Mouse (Mus musculus) midbrain, embryonic 14.5 days (tissue): ENCODE results near the gene Rwdd4a. TPM values are rescaled to one million over a fixed set of nuclear protein-coding genes. Genes with fewer than 3 reads are reported as not detected.

ENCODE experiments used
- microRNA-seq: library from miRNA; unstranded; fragments of <30 nt; microRNA quantifications from one replicate; pipeline ENCODE4, GENCODE M21; 2016
- polyA plus RNA-seq: library from polyadenylated mRNA; unstranded; fragments of >200 nt; fragmentation: Nextera tagmentation; extraction: Ambion mirVana; gene quantifications from 2 replicates; pipeline ENCODE4 v1.2.1, GENCODE M21; 2014

Gene Rwdd4a
- polyA plus RNA-seq, 1 experiment from 2014 or later = 44.2 TPM

Small RNA genes lying within 50 kb of the gene (microRNA-seq; reads per million reads assigned to microRNA genes)
- not detected for gene Gm27409

Other genes with a start within 250 kb of the Rwdd4a start
- 53.2 and 53.9 TPM in 2 replicates for gene Stox2, start 87.3 kb upstream of the Rwdd4a start, polyA plus RNA-seq
- 32.0 and 50.9 TPM in 2 replicates for gene Trappc11, start 194 bp upstream of the Rwdd4a start, polyA plus RNA-seq
- 6.4 and 7.4 TPM in 2 replicates for gene Ing2, start 141.9 kb downstream of the Rwdd4a start, polyA plus RNA-seq
- 36.6 and 37.9 TPM in 2 replicates for gene Cdkn2aip, start 180.3 kb downstream of the Rwdd4a start, polyA plus RNA-seq